Mouse (Mus musculus): ENCODE data around the gene Dync1i1. TPM values are rescaled to one million over a fixed set of nuclear protein-coding genes. Genes with fewer than 3 reads are reported as not detected.

The Dync1i1 gene
- total and polyA plus RNA-seq, 3 experiments, result not detected

DNA sequence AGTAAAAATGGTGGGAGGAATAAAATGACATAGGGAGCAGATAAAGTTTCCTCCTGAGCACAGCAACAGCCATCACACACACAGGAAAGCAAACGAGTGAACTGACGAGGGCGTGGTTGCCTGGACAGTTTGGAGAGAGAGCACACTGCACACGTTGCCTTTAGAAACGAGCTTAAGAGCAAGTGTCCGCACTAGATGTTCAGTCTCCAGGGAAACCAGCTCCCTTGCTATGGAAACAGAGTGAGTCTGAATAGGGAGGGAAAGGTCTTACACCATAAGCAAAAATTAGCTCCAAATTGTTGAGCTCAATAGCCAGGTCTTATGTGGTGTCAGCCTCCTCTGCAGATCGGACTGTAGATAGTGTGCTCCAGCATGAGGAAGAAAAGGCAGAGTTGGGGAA is 65.2 kb downstream of the Dync1i1 start:
- DNase-seq (ENCODE audit: low read depth, low spot score), result no peak

DNA sequence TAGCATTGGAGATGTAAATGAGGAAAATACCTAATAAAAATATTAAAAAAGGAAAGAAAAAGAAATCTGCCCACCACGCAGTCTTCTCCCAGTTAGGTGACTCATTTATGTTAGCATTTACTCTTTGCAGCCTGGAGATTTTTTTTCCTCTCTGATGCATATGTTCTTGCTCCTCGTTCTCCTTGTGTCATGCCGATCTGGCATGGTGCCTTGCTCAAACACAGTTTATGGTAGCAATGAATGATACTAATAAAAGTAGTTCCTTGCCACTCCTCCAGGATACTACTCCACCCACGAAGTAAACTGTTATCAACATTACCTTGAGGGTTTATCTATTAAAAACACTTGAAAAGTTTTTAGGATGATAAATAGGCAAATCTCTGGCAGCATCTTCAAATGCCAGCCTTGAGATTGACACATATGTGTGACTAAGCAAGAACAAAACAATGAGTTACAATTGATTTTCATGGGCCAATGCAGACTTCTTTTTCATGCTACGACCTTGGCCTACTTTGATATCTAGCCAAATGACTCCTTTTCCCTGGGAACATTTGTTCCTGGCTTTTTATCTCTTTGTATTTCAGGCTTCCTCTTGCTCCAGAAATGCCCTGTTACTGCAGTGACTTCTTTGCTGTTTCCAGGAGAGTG is 68.8 kb downstream of the Dync1i1 start:
- Histone ChIP-seq H3K9me3 (replicated peaks; ENCODE audit: insufficient read depth, low read length) (no peaks in the 10 kb centered on the region), H3K4me1 (ENCODE audit: control insufficient read depth in 1 of 2, insufficient read depth in 2 of 2, low read length in 2 of 2) (no peaks in the 10 kb centered on the region), H3K4me3 (ENCODE audit: control insufficient read depth in 1 of 2, insufficient read depth in 1 of 2, low read depth in 2 of 2, low read length in 2 of 2) (no peak overlapping the region), H3K27me3 (ENCODE audit: control insufficient read depth in 1 of 2, insufficient read depth in 2 of 2, low read length in 2 of 2) (no peaks in the 10 kb centered on the region), H3K9ac (ENCODE audit: control insufficient read depth, low read depth, low read length, poor library complexity, severe bottlenecking) (no peak overlapping the region), H3K27ac (ENCODE audit: control insufficient read depth, low read depth, low read length) (no peak overlapping the region), H3K79me2 (ENCODE audit: control insufficient read depth, insufficient read depth, low read length, poor library complexity) (no peaks in the 10 kb centered on the region), H3K36me3 (ENCODE audit: control insufficient read depth in 1 of 2, insufficient read depth in 2 of 2, low read length in 2 of 2) (no peaks in the 10 kb centered on the region)
- DNase-seq (ENCODE audit: low read depth, low spot score), result no peak
- no peak for TF ChIP-seq MAFK (IDR thresholded peaks at IDR 0.05; ENCODE audit: borderline replicate concordance, low read depth, low read length)
- no peak for TF ChIP-seq ZNF384 (IDR thresholded peaks at IDR 0.05; ENCODE audit: low read depth, low read length)
- no peak for TF ChIP-seq USF1 (IDR thresholded peaks at IDR 0.05; ENCODE audit: low read depth, low read length)
- TF ChIP-seq ZMIZ1 (IDR thresholded peaks at IDR 0.05; ENCODE audit: low read depth, low read length), result no peak
- no peak for TF ChIP-seq JUND (IDR thresholded peaks at IDR 0.05; ENCODE audit: low read depth, low read length)
- TF ChIP-seq TBP (IDR thresholded peaks at IDR 0.05; ENCODE audit: low read depth, low read length), result no peak
- no peak for TF ChIP-seq CHD2 (IDR thresholded peaks at IDR 0.05; ENCODE audit: low read length)
- TF ChIP-seq E2F4 (IDR thresholded peaks at IDR 0.05; ENCODE audit: borderline replicate concordance, low read depth, low read length), result no peak
- no peak for TF ChIP-seq SMC3 (IDR thresholded peaks at IDR 0.05; ENCODE audit: low read depth, low read length)
- TF ChIP-seq CTCF (IDR thresholded peaks at IDR 0.05 in 2 of 3, conservative IDR thresholded peaks at IDR 0.05 in 1 of 3; ENCODE audit: control insufficient read depth in 1 of 3, insufficient read depth in 1 of 3, low read depth in 2 of 3, low read length in 3 of 3, poor library complexity in 1 of 3, severe bottlenecking in 1 of 3), result no peak
- no peak for TF ChIP-seq NELFE (IDR thresholded peaks at IDR 0.05; ENCODE audit: low read depth, low read length)
- no peak for TF ChIP-seq GATA1 (IDR thresholded peaks at IDR 0.05; ENCODE audit: low read depth, low read length)

More for the DNA sequence above, 65.2 kb downstream of the Dync1i1 start:
- TF ChIP-seq BHLHE40 (IDR thresholded peaks at IDR 0.05; ENCODE audit: borderline replicate concordance, low read depth, low read length) (no peak), ELF1 (IDR thresholded peaks at IDR 0.05; ENCODE audit: low read depth, low read length) (no peak), ZMIZ1 (IDR thresholded peaks at IDR 0.05; ENCODE audit: low read depth, low read length) (no peak), POLR2AphosphoS2 (IDR thresholded peaks at IDR 0.05; ENCODE audit: low read length) (no peak), EP300 (IDR thresholded peaks at IDR 0.05; ENCODE audit: low read depth in 1 of 2, low read length in 2 of 2) (no peak), RAD21 (IDR thresholded peaks at IDR 0.05; ENCODE audit: low read depth, low read length) (no peak), USF1 (IDR thresholded peaks at IDR 0.05; ENCODE audit: low read depth, low read length) (no peak), CHD2 (IDR thresholded peaks at IDR 0.05; ENCODE audit: low read length) (no peak), SIN3A (IDR thresholded peaks at IDR 0.05; ENCODE audit: low read length) (no peak), CHD1 (IDR thresholded peaks at IDR 0.05; ENCODE audit: low read depth, low read length) (no peak), MXI1 (IDR thresholded peaks at IDR 0.05; ENCODE audit: low read depth, low read length) (no peak), TAL1 (IDR thresholded peaks at IDR 0.05; ENCODE audit: low read length) (no peak), ZKSCAN1 (IDR thresholded peaks at IDR 0.05; ENCODE audit: low read depth, low read length) (no peak), MAFK (IDR thresholded peaks at IDR 0.05; ENCODE audit: borderline replicate concordance, low read depth, low read length) (no peak)
- Histone ChIP-seq H3K79me2 (ENCODE audit: control insufficient read depth, insufficient read depth, low read length, poor library complexity) (no peaks in the 10 kb centered on the region), H3K4me3 (ENCODE audit: control insufficient read depth in 1 of 2, insufficient read depth in 1 of 2, low read depth in 2 of 2, low read length in 2 of 2) (no peak overlapping the region), H3K9ac (ENCODE audit: control insufficient read depth, low read depth, low read length, poor library complexity, severe bottlenecking) (no peak overlapping the region), H3K27ac (ENCODE audit: control insufficient read depth, low read depth, low read length) (no peak overlapping the region), H3K9me3 (replicated peaks; ENCODE audit: insufficient read depth, low read length) (no peaks in the 10 kb centered on the region), H3K4me1 (ENCODE audit: control insufficient read depth in 1 of 2, insufficient read depth in 2 of 2, low read length in 2 of 2) (no peaks in the 10 kb centered on the region), H3K27me3 (ENCODE audit: control insufficient read depth in 1 of 2, insufficient read depth in 2 of 2, low read length in 2 of 2) (no peaks in the 10 kb centered on the region), H3K36me3 (ENCODE audit: control insufficient read depth in 1 of 2, insufficient read depth in 2 of 2, low read length in 2 of 2) (no peaks in the 10 kb centered on the region)
